Mouse (Mus musculus): Measurements from ENCODE around the gene Mdm2. TPM values are rescaled to one million over a fixed set of nuclear protein-coding genes. Genes with fewer than 3 reads are reported as not detected.

Mdm2 gene
- polyA plus RNA-seq, 1 experiment from 2014 or later, result 52.5 TPM

GRCm38 (mm10) chr10:117658522-117659429, 51.8 kb downstream of the Mdm2 start:
- Histone ChIP-seq H3K9ac (no peak overlapping the region), H3K9me3 (no peaks in the 10 kb centered on the region), H3K27me3 (no peaks in the 10 kb centered on the region), H3K4me1 (replicated peaks) (0 out of 2 replicates have a peak, but pooled peaks cover under 1% of the 10 kb centered on the region), H3K27ac (replicated peaks) (no peak overlapping the region), H3K4me2 (no peak overlapping the region), H3K36me3 (no peaks in the 10 kb centered on the region), H3K4me3 (no peak overlapping the region)
- WGBS, result 94% methylated on average over 14 of the region's 14 CpGs
- ATAC-seq (ENCODE audit: low FRiP score, low read depth), result no peak

GRCm38 (mm10) chr10:117657659-117658306, 52.8 kb downstream of the Mdm2 start:
- Histone ChIP-seq H3K4me1 (replicated peaks) (no peaks in the 10 kb centered on the region), H3K36me3 (no peaks in the 10 kb centered on the region), H3K4me3 (no peak overlapping the region), H3K9me3 (no peaks in the 10 kb centered on the region), H3K4me2 (no peak overlapping the region), H3K27ac (replicated peaks) (no peak overlapping the region), H3K27me3 (no peaks in the 10 kb centered on the region), H3K9ac (no peak overlapping the region)
- 83% methylated on average over 3 of the region's 3 CpGs for WGBS
- no peak for ATAC-seq (ENCODE audit: low FRiP score, low read depth)

- no peak overlapping the region for H3K4me3 ChIP-seq
- H3K27me3 ChIP-seq, result no peaks in the 10 kb centered on the region
- H3K4me2 ChIP-seq, result no peak overlapping the region
- 86% methylated on average over 7 of the region's 7 CpGs for whole genome bisulfite sequencing
- no peaks in the 10 kb centered on the region for H3K36me3 ChIP-seq
- H3K4me1 ChIP-seq (replicated peaks), result no peaks in the 10 kb centered on the region
- no peak for ATAC-seq (ENCODE audit: low FRiP score, low read depth)
- H3K9ac ChIP-seq, result no peak overlapping the region
- no peaks in the 10 kb centered on the region for H3K9me3 ChIP-seq
- no peak overlapping the region for H3K27ac ChIP-seq (replicated peaks)
These were observed 53.4 kb downstream of the Mdm2 start for GRCm38 (mm10) chr10:117656985-117657658.

- ATAC-seq (ENCODE audit: low FRiP score, low read depth), result no peak
- 91% methylated on average over 6 of the region's 6 CpGs for WGBS
These were observed 53.9 kb downstream of the Mdm2 start for GRCm38 (mm10) chr10:117656662-117656962.

GRCm38 (mm10) chr10:117655908-117656661, 54.5 kb downstream of the Mdm2 start:
- 67% methylated on average over 7 of the region's 7 CpGs for WGBS
- H3K9me3 ChIP-seq, result no peaks in the 10 kb centered on the region

More at GRCm38 (mm10) chr10:117656662-117656962, 53.9 kb downstream of the Mdm2 start:
- no peaks in the 10 kb centered on the region for H3K4me1 ChIP-seq (replicated peaks)
- H3K36me3 ChIP-seq, result no peaks in the 10 kb centered on the region
- no peaks in the 10 kb centered on the region for H3K27me3 ChIP-seq
- no peak overlapping the region for H3K4me2 ChIP-seq
- H3K9ac ChIP-seq, result no peak overlapping the region
- H3K27ac ChIP-seq (replicated peaks), result no peak overlapping the region
- H3K9me3 ChIP-seq, result no peaks in the 10 kb centered on the region
- H3K4me3 ChIP-seq, result no peak overlapping the region

GRCm38 (mm10) chr10:117655460-117655859, 55.1 kb downstream of the Mdm2 start:
- WGBS, result 89% methylated on average over 9 of the region's 9 CpGs

More at GRCm38 (mm10) chr10:117655908-117656661, 54.5 kb downstream of the Mdm2 start:
- no peak for ATAC-seq (ENCODE audit: low FRiP score, low read depth)
- Histone ChIP-seq H3K4me1 (replicated peaks) (no peaks in the 10 kb centered on the region), H3K4me3 (no peak overlapping the region), H3K4me2 (no peak overlapping the region), H3K27me3 (no peaks in the 10 kb centered on the region), H3K27ac (replicated peaks) (no peak overlapping the region), H3K36me3 (no peaks in the 10 kb centered on the region), H3K9ac (no peak overlapping the region)

GRCm38 (mm10) chr10:117654576-117655123, 55.9 kb downstream of the Mdm2 start:
- Histone ChIP-seq H3K36me3 (no peaks in the 10 kb centered on the region), H3K27me3 (no peaks in the 10 kb centered on the region), H3K9me3 (no peaks in the 10 kb centered on the region), H3K4me1 (replicated peaks) (no peaks in the 10 kb centered on the region), H3K9ac (no peak overlapping the region), H3K4me3 (no peak overlapping the region), H3K4me2 (no peak overlapping the region), H3K27ac (replicated peaks) (no peak overlapping the region)
- no peak for ATAC-seq (ENCODE audit: low FRiP score, low read depth)
- WGBS, result 87% methylated on average over 3 of the region's 3 CpGs

More at GRCm38 (mm10) chr10:117655460-117655859, 55.1 kb downstream of the Mdm2 start:
- Histone ChIP-seq H3K36me3 (no peaks in the 10 kb centered on the region), H3K4me3 (no peak overlapping the region), H3K9me3 (no peaks in the 10 kb centered on the region), H3K4me1 (replicated peaks) (no peaks in the 10 kb centered on the region), H3K27ac (replicated peaks) (no peak overlapping the region), H3K27me3 (no peaks in the 10 kb centered on the region), H3K9ac (no peak overlapping the region), H3K4me2 (no peak overlapping the region)
- ATAC-seq (ENCODE audit: low FRiP score, low read depth), result no peak

GRCm38 (mm10) chr10:117653779-117654173, 56.8 kb downstream of the Mdm2 start:
- H3K4me2 ChIP-seq, result no peak overlapping the region
- no peak for ATAC-seq (ENCODE audit: low FRiP score, low read depth)
- no peaks in the 10 kb centered on the region for H3K4me1 ChIP-seq (replicated peaks)
- no peak overlapping the region for H3K4me3 ChIP-seq
- WGBS, result 92% methylated on average over 7 of the region's 7 CpGs
- H3K36me3 ChIP-seq, result no peaks in the 10 kb centered on the region
- H3K9me3 ChIP-seq, result no peaks in the 10 kb centered on the region
- no peak overlapping the region for H3K9ac ChIP-seq
- H3K27me3 ChIP-seq, result no peaks in the 10 kb centered on the region
- no peak overlapping the region for H3K27ac ChIP-seq (replicated peaks)

- no peak overlapping the region for H3K27ac ChIP-seq (replicated peaks)
These were observed 57.4 kb downstream of the Mdm2 start for GRCm38 (mm10) chr10:117652930-117653778.

GRCm38 (mm10) chr10:117652378-117652774, 58.2 kb downstream of the Mdm2 start:
- H3K36me3 ChIP-seq, result no peaks in the 10 kb centered on the region
- 92% methylated on average over 4 of the region's 4 CpGs for WGBS
- no peak overlapping the region for H3K27ac ChIP-seq (replicated peaks)
- no peak for ATAC-seq (ENCODE audit: low FRiP score, low read depth)
- no peaks in the 10 kb centered on the region for H3K4me1 ChIP-seq (replicated peaks)
- H3K9ac ChIP-seq, result no peak overlapping the region
- H3K9me3 ChIP-seq, result no peaks in the 10 kb centered on the region
- no peak overlapping the region for H3K4me3 ChIP-seq
- no peak overlapping the region for H3K4me2 ChIP-seq
- H3K27me3 ChIP-seq, result no peaks in the 10 kb centered on the region

More at GRCm38 (mm10) chr10:117652930-117653778, 57.4 kb downstream of the Mdm2 start:
- H3K4me2 ChIP-seq, result no peak overlapping the region
- no peak overlapping the region for H3K4me3 ChIP-seq
- ATAC-seq (ENCODE audit: low FRiP score, low read depth), result no peak
- no peaks in the 10 kb centered on the region for H3K4me1 ChIP-seq (replicated peaks)
- H3K9me3 ChIP-seq, result no peaks in the 10 kb centered on the region
- 86% methylated on average over 8 of the region's 8 CpGs for WGBS
- H3K9ac ChIP-seq, result no peak overlapping the region
- no peaks in the 10 kb centered on the region for H3K27me3 ChIP-seq
- no peaks in the 10 kb centered on the region for H3K36me3 ChIP-seq

Measured in hindbrain, embryonic 15.5 days (tissue).